Comparison of ENCODE assay signal across 9 mouse cellular contexts in the genomic region with DNA sequence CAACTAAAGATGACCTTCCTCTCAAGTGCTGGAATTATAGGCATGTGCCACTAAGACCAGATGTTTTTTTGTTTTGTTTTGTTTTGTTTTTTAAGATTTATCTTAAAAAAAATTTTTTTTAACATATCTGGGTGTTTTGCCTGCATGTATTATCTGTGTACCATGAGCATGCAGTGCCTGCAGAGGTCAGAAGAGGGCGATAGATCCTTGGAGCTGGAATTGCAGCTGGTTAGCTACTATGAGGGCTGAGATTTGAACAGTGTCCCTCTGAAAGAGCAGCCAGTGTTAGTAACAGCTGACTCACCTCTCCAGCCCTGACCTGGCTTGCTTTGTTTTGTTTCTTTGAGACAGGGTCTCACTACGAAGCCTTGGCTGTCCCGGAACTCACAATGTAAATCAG. TPM values are rescaled to one million over a fixed set of nuclear protein-coding genes. Genes with fewer than 3 reads are reported as not detected.
DNase-seq lines count a peak whose midpoint lies in the region; ATAC-seq lines count a peak whose summit lies in the region.
"Had no signal": no experiment of that assay in that cellular context is flagged by ENCODE, and none has a peak within 500 bp of the region (broad histone marks: within the 10 kb centered on the region; RNA-seq: fewer than 3 reads in every experiment).

No protein-coding gene starts in this region.

- no peak for ATAC-seq in kidney, embryonic 15.5 days (replicated peaks; ENCODE audit: low FRiP score)
- ATAC-seq in neural tube, embryonic 11.5 days (ENCODE audit: insufficient read depth, low FRiP score, low TSS enrichment): no peak
- ATAC-seq in frontal cortex, adult (ENCODE audit: low TSS enrichment): no peak

- no peak overlapping the region for H3K4me3 ChIP-seq in kidney, embryonic 15.5 days (replicated peaks)
- no peak overlapping the region for H3K4me3 ChIP-seq in embryonic facial prominence, embryonic 10.5 days
- no peak overlapping the region for H3K4me3 ChIP-seq in neural tube, embryonic 11.5 days (ENCODE audit: low read depth, low read length)
- H3K4me3 ChIP-seq: neural tube, embryonic 13.5 days had no signal

- WGBS in kidney, embryonic 15.5 days: 41% methylated on average over 3 of the region's 3 CpGs
- WGBS in embryonic facial prominence, embryonic 10.5 days: 35% methylated on average over 3 of the region's 3 CpGs
- 31% methylated on average over 3 of the region's 3 CpGs for WGBS in neural tube, embryonic 11.5 days

- no peak overlapping the region for H3K4me2 ChIP-seq in kidney, embryonic 15.5 days
- no peak overlapping the region for H3K4me2 ChIP-seq in neural tube, embryonic 11.5 days (ENCODE audit: low read depth)
- H3K4me2 ChIP-seq: neural tube, embryonic 13.5 days had no signal

- H3K4me1 ChIP-seq in kidney, embryonic 15.5 days: no peaks in the 10 kb centered on the region
- no peaks in the 10 kb centered on the region for H3K4me1 ChIP-seq in embryonic facial prominence, embryonic 10.5 days
- H3K4me1 ChIP-seq in neural tube, embryonic 11.5 days (ENCODE audit: control insufficient read depth, insufficient read depth, low read length): no peaks in the 10 kb centered on the region
- H3K4me1 ChIP-seq: neural tube, embryonic 13.5 days had no signal

- H3K36me3 ChIP-seq in kidney, embryonic 15.5 days: no peaks in the 10 kb centered on the region
- no peaks in the 10 kb centered on the region for H3K36me3 ChIP-seq in embryonic facial prominence, embryonic 10.5 days (replicated peaks)
- H3K36me3 ChIP-seq in neural tube, embryonic 11.5 days (ENCODE audit: control insufficient read depth, insufficient read depth, low read length): no peaks in the 10 kb centered on the region
- H3K36me3 ChIP-seq: neural tube, embryonic 13.5 days had no signal

- no peak overlapping the region for H3K27ac ChIP-seq in kidney, embryonic 15.5 days
- H3K27ac ChIP-seq in embryonic facial prominence, embryonic 10.5 days (replicated peaks): no peak overlapping the region
- no peak overlapping the region for H3K27ac ChIP-seq in neural tube, embryonic 11.5 days (ENCODE audit: low read depth, low read length)
- H3K27ac ChIP-seq: neural tube, embryonic 13.5 days had no signal

- H3K9me3 ChIP-seq in kidney, embryonic 15.5 days (replicated peaks): no peaks in the 10 kb centered on the region
- H3K9me3 ChIP-seq in embryonic facial prominence, embryonic 10.5 days: no peaks in the 10 kb centered on the region
- no peaks in the 10 kb centered on the region for H3K9me3 ChIP-seq in neural tube, embryonic 11.5 days (ENCODE audit: control insufficient read depth, low read length)
- H3K9me3 ChIP-seq: neural tube, embryonic 13.5 days had no signal

- H3K9ac ChIP-seq in kidney, embryonic 15.5 days: no peak overlapping the region
- H3K9ac ChIP-seq in neural tube, embryonic 11.5 days (ENCODE audit: low read length): no peak overlapping the region
- H3K9ac ChIP-seq: neural tube, embryonic 13.5 days had no signal

- H3K27me3 ChIP-seq in kidney, embryonic 15.5 days: no peaks in the 10 kb centered on the region
- H3K27me3 ChIP-seq in embryonic facial prominence, embryonic 10.5 days (replicated peaks; ENCODE audit: low read depth, poor library complexity, severe bottlenecking): no peaks in the 10 kb centered on the region; the same call in 1 of the 2 replicates
- no peaks in the 10 kb centered on the region for H3K27me3 ChIP-seq in neural tube, embryonic 11.5 days (ENCODE audit: control insufficient read depth, insufficient read depth, low read length)
- H3K27me3 ChIP-seq: neural tube, embryonic 13.5 days had no signal

- DNase-seq in kidney, adult 18-20 months: peak; percentile 68
- DNase-seq in CD4-positive, CD25-positive, alpha-beta regulatory T cell, adult 2 months (ENCODE audit: low read depth, low spot score): peak; percentile 86
- DNase-seq in NIH3T3 (ENCODE audit: low read depth): peak; percentile 84
- peak; percentile 69 for DNase-seq in embryonic facial prominence, embryonic 10.5 days (ENCODE audit: low spot score)
- DNase-seq in kidney, postnatal 4 days: peak; percentile 81 to 82
- peak; percentile 63 for DNase-seq in neural tube, embryonic 11.5 days (ENCODE audit: low spot score)

RNA-seq across cellular contexts. Expression of a gene that starts 49.5 kb away (rescaled TPM):
- polyA plus RNA-seq in kidney, embryonic 15.5 days (2015; fragmentation: Nextera tagmentation; extraction: Ambion mirVana): 1.7 and 2.0 TPM in 2 replicates
- polyA plus RNA-seq in embryonic facial prominence, embryonic 10.5 days (2016; fragmentation: Nextera tagmentation; extraction: Ambion mirVana): 0.07 and 0.13 TPM in 2 replicates
- polyA plus RNA-seq in neural tube, embryonic 11.5 days (2014; fragmentation: Nextera tagmentation; extraction: Ambion mirVana): 0.24 TPM in 1 of 2 replicates, not detected in the other

RNA-seq across cellular contexts. Expression of a gene that starts 52.8 kb away (rescaled TPM):
- polyA plus RNA-seq in kidney, embryonic 15.5 days (2015; fragmentation: Nextera tagmentation; extraction: Ambion mirVana): 0.48 and 0.73 TPM in 2 replicates
- 0.42 and 0.67 TPM in 2 replicates for polyA plus RNA-seq in embryonic facial prominence, embryonic 10.5 days (2016; fragmentation: Nextera tagmentation; extraction: Ambion mirVana)
- polyA plus RNA-seq in neural tube, embryonic 11.5 days (2014; fragmentation: Nextera tagmentation; extraction: Ambion mirVana): 0.53 and 0.65 TPM in 2 replicates

RNA-seq across cellular contexts. Expression of a gene that starts 59.2 kb away (rescaled TPM):
- 9.9 and 10.1 TPM in 2 replicates for polyA plus RNA-seq in kidney, embryonic 15.5 days (2015; fragmentation: Nextera tagmentation; extraction: Ambion mirVana)
- 15.6 and 19.2 TPM in 2 replicates for polyA plus RNA-seq in embryonic facial prominence, embryonic 10.5 days (2016; fragmentation: Nextera tagmentation; extraction: Ambion mirVana)
- polyA plus RNA-seq in neural tube, embryonic 11.5 days (2014; fragmentation: Nextera tagmentation; extraction: Ambion mirVana): 10.6 and 14.1 TPM in 2 replicates
